Mouse (Mus musculus) hindbrain, embryonic 13.5 days (tissue): Measurements from ENCODE around the gene S100a11. TPM values are rescaled to one million over a fixed set of nuclear protein-coding genes. Genes with fewer than 3 reads are reported as not detected.

ENCODE experiments used
- ATAC-seq: fragments of 200-750 bp; cut with Nextera tagmentation; 2 replicates; pipeline ENCODE4 v1.8.0; 2017; ENCODE audit warnings: moderate TSS enrichment; ENCODE audit not compliant: low FRiP score
- H3K27ac ChIP-seq: fragments of 300-500 bp; sonication (generic); 2 replicates; pipeline ENCODE4 v1.5.1; 2015; ENCODE audit warnings: inconsistent platforms, mild to moderate bottlenecking, moderate library complexity
- H3K27me3 ChIP-seq: fragments of 300-500 bp; sonication (generic); 2 replicates; pipeline ENCODE4 v1.6.1; 2015; ENCODE audit warnings: mild to moderate bottlenecking, inconsistent platforms
- H3K36me3 ChIP-seq: fragments of 300-500 bp; sonication (generic); 2 replicates; pipeline ENCODE4 v1.6.1; 2015; ENCODE audit warnings: mild to moderate bottlenecking, inconsistent platforms
- H3K4me1 ChIP-seq: fragments of 300-500 bp; sonication (generic); replicated peaks from 2 replicates; pipeline ENCODE4 v1.6.1; 2015; ENCODE audit warnings: inconsistent platforms
- H3K4me2 ChIP-seq: fragments of 300-500 bp; sonication (generic); 2 replicates; pipeline ENCODE4 v1.6.1; 2015; ENCODE audit warnings: inconsistent platforms, mild to moderate bottlenecking, moderate library complexity
- H3K4me3 ChIP-seq: fragments of 300-500 bp; sonication (generic); 2 replicates; pipeline ENCODE4 v1.5.1; 2015; ENCODE audit warnings: mild to moderate bottlenecking, inconsistent platforms
- H3K9ac ChIP-seq: fragments of 300-500 bp; sonication (generic); 2 replicates; pipeline ENCODE4 v1.6.1; 2015; ENCODE audit warnings: mild to moderate bottlenecking, inconsistent platforms
- H3K9me3 ChIP-seq: fragments of 300-500 bp; sonication (generic); 2 replicates; pipeline ENCODE4 v1.6.1; 2016; ENCODE audit warnings: inconsistent platforms
- WGBS: fragments of 180-500 bp; shearing (Covaris S2); methylation state at CpG from one replicate; pipeline ENCODE4 v1.1.7; 2015; 5-methylcytosine and 5-hydroxymethylcytosine counted together
- polyA plus RNA-seq: library from polyadenylated mRNA; unstranded; fragments of >200 nt; fragmentation: Nextera tagmentation; extraction: Ambion mirVana; gene quantifications from 2 replicates; pipeline ENCODE4 v1.2.1, GENCODE M21; 2015

The S100a11 gene
- polyA plus RNA-seq, 1 experiment from 2014 or later: 225 TPM

DNA sequence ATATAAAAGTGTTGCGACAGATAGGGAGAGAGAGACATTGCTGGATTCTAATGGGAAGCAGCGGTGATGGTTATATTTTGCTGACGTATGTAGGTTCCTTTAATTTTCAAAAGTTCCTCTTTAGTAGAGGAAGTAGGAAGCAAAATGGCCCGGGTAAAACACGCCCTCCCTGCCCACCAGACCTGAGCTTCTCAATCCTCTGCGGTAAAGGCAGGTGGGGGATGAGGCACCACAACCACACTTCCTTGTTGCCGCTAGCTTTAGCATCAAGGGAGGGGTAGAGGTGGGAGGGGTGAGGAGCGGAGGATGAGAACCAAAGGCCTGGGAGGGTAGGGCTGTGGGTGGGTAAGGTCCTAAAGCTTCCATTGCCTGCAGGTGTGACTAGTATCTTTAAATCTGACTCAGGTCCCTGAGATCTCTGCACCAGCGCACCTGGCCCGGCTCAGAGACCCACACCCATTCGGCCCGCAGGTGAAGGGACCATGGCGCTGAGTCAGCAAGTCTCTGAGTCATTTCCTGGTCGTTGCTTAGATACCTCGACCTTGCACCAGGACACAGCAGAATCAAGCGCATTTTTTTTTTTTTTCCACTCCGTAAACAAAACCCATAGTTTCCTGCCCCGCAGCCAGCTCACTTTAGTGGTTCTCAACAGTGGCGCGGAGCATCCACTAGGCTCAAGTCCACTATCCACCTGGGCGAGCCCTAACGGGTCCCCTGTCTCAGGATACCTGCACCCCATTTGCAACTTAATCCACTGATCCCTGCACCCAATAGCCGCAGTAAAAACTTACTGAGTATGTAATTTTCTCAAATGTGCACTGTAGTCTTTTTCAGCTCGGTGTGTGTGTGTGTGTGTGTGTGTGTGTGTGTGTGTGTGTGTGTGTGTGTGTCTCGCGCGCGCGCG is 14.1 kb upstream of the S100a11 start:
- Histone ChIP-seq H3K9me3 (peaks cover 4% of the 10 kb centered on the region; the same call in 1 of the 2 replicates), H3K4me3 (no peak overlapping the region), H3K4me2 (0 out of 2 replicates have a peak overlapping the region, but pooled peaks have one; percentile 0), H3K4me1 (no peaks in the 10 kb centered on the region), H3K9ac (no peak overlapping the region), H3K27ac (no peak overlapping the region), H3K27me3 (no peaks in the 10 kb centered on the region), H3K36me3 (no peaks in the 10 kb centered on the region)
- 0 out of 2 replicates have a peak, but pooled peaks have one; percentile 28 for ATAC-seq
- WGBS: 38% methylated on average over 25 of the region's 30 CpGs

DNA sequence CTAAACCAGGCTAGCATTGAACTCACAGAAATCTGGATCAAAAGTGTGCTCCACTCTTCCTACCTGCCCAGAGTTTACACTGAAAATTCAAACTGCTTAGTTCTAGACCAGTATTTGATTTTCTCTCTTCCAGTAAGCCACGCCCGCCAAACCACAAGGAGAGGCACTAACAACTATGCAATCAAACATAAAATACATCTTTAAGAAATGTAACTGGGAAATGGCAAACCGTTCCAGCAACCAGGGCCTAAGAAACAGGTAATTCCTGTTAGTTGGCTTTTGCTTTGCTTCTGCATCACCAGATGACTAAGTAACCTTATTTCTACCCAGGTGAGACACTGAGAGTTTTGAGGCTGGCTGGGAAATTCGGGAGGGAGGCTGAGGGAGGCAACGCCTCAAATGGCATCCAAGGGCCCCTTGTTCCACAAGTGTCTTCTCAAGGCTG is 13.4 kb upstream of the S100a11 start:
- H3K4me3 ChIP-seq: no peak overlapping the region
- no peaks in the 10 kb centered on the region for H3K4me1 ChIP-seq
- H3K9ac ChIP-seq: no peak overlapping the region
- 68% methylated on average over 5 of the region's 5 CpGs for WGBS
- H3K36me3 ChIP-seq: no peaks in the 10 kb centered on the region
- H3K27me3 ChIP-seq: no peaks in the 10 kb centered on the region
- peaks cover 4% of the 10 kb centered on the region; the same call in 1 of the 2 replicates for H3K9me3 ChIP-seq
- H3K27ac ChIP-seq: no peak overlapping the region
- ATAC-seq: no peak
- no peak overlapping the region for H3K4me2 ChIP-seq

DNA sequence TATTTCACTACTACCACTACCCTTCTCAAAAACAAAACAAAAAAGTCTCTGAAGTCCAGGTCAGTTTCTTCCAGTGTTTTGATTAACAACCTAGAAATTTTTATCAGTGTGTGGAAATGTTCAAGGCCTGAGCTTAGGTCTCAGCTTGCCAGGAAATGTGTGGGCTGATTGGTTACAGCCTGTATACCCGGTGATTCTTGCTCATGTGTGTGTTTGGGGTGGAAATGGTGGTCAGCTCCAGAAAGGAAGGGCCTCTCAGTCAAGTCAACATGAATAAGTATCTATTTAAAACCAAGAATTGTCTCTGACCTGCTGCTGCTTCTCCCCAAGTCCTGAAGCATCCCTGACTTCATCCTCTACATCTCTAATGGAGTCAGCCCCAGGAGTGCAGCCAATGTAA is 11.0 kb upstream of the S100a11 start:
- WGBS: 77% methylated on average over 1 of the region's 1 CpGs
- Histone ChIP-seq H3K4me1 (no peaks in the 10 kb centered on the region), H3K9me3 (no peaks in the 10 kb centered on the region), H3K27ac (no peak overlapping the region), H3K36me3 (no peaks in the 10 kb centered on the region), H3K4me3 (no peak overlapping the region), H3K27me3 (no peaks in the 10 kb centered on the region), H3K4me2 (no peak overlapping the region), H3K9ac (no peak overlapping the region)
- ATAC-seq: no peak

DNA sequence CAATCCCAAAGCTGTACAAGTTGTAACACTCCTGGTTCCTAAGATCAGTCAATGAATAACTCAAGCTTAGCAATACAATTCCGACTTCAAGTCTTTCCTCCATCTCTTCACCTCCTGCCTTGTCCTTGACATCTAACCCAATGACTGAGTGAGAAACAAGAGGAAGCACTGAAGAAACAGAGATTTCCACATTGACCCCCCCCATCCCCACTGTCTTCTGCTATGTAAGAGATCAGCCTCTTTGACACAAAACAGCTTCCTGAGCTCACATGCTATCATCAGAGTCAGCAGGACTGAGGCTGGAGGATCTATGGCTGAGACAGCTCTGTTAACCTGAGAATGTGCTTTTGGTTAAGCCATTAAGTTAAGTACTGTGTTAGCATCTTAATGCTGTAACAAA is 9.3 kb upstream of the S100a11 start:
- no peaks in the 10 kb centered on the region for H3K4me1 ChIP-seq
- 82% methylated on average over 1 of the region's 1 CpGs for WGBS

DNA sequence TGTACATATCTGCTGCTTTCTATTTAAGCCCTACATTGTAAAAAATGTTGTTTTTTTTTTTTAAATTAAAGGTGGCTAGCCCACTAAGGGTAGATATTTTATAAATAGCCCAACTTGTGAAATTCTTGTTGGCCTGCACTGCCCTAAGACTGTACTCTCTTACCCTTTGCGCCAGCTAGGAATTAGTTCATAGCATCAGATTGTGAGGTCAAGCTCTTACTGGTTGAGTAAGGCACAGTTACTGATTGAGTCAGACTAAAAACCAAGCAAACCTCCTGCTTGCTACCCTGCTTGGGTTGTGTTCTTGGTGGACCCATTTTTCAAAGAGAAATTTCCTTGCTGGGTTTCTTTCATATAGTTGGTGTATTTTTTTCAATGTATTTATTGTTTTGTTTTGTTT is 8.5 kb upstream of the S100a11 start:
- WGBS: 94% methylated on average over 1 of the region's 1 CpGs
- ATAC-seq: no peak

More for the DNA sequence above, 9.3 kb upstream of the S100a11 start:
- no peak overlapping the region for H3K27ac ChIP-seq
- no peak overlapping the region for H3K9ac ChIP-seq
- H3K36me3 ChIP-seq: no peaks in the 10 kb centered on the region
- no peaks in the 10 kb centered on the region for H3K9me3 ChIP-seq
- ATAC-seq: no peak
- H3K4me2 ChIP-seq: no peak overlapping the region
- no peaks in the 10 kb centered on the region for H3K27me3 ChIP-seq
- H3K4me3 ChIP-seq: no peak overlapping the region

DNA sequence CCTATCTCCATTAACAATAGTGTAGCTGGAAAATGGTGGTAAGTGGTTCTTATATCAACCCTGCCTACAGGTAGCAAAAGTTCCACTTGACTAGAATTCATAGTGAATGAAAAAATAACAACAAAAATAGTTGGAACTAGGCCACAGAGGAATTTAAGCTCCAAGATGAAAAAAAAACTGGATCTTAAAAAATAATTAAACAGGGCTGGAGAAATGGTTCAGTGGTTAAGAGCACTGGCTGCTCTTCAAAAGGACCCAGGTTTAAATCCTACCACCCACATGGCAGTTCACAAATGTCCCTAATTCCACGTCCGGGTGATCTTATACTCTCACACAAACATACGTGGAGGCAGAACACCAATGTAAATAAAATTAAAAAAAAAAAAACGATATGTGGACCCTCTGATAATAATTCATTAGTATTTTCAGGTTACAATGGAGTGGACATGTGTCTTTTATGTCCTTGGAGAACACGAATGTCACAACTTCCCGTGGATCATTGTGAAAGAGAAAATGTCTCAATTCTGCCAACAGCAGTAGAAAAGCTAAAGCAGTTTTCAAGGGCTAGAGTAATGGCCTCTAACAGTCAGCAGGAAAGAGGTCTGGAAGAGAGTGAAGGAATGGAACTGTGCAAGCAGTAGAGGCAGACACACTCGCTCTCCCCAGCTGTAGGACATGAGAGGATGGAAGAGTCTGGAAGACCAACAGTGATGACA is 7.7 kb upstream of the S100a11 start:
- Histone ChIP-seq H3K9ac (no peak overlapping the region), H3K4me3 (no peak overlapping the region), H3K4me2 (no peak overlapping the region), H3K9me3 (no peaks in the 10 kb centered on the region), H3K4me1 (no peaks in the 10 kb centered on the region), H3K27me3 (no peaks in the 10 kb centered on the region), H3K36me3 (no peaks in the 10 kb centered on the region), H3K27ac (no peak overlapping the region)
- WGBS: 86% methylated on average over 7 of the region's 7 CpGs
- no peak for ATAC-seq

More for the DNA sequence above, 8.5 kb upstream of the S100a11 start:
- Histone ChIP-seq H3K4me3 (no peak overlapping the region), H3K4me1 (no peaks in the 10 kb centered on the region), H3K9ac (no peak overlapping the region), H3K9me3 (no peaks in the 10 kb centered on the region), H3K4me2 (no peak overlapping the region), H3K36me3 (no peaks in the 10 kb centered on the region), H3K27me3 (no peaks in the 10 kb centered on the region), H3K27ac (no peak overlapping the region)

DNA sequence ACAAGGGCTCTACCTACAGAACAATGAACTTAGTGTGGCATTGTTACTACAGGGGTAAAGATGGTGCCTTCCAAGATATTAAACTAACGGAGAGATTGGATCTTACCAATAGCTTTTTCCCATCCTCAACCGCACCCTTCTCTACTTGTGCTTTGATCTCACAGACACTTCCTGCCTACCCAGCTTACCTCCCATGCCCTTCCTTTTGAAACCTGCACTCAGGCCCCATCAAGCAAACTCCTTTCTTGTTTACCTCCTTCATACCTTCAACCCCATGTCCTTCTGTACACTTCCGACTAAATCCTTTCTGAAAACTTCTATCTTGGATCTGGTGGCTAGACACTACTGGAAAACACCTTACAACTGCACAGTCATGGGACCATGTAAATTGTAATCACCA is 5.7 kb upstream of the S100a11 start:
- ATAC-seq: no peak
- WGBS: 93% methylated on average over 3 of the region's 3 CpGs
- H3K4me2 ChIP-seq: no peak overlapping the region
- no peaks in the 10 kb centered on the region for H3K36me3 ChIP-seq
- H3K4me1 ChIP-seq: no peaks in the 10 kb centered on the region
- no peaks in the 10 kb centered on the region for H3K27me3 ChIP-seq
- H3K4me3 ChIP-seq: no peak overlapping the region
- no peak overlapping the region for H3K27ac ChIP-seq
- H3K9me3 ChIP-seq: no peaks in the 10 kb centered on the region
- H3K9ac ChIP-seq: no peak overlapping the region

DNA sequence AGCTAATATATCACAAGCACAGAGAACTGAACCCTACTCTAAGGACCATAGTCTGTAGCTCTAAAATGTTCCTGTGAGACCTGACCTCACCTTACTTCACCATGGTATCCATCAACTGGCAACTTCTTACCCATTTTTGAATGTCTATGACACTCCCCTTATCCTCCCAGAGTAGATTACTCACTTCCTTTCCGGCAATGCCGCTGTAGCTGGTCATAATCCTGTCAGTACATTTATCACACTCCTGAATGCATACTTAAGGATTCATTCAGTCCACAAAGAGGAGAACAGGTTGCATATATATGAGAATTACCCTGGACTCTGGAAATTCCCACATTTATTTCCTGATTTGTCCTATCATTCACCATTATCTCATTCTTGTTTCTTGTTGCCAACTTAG is 2.9 kb upstream of the S100a11 start:
- Histone ChIP-seq H3K27me3 (peaks cover 15% of the 10 kb centered on the region; the same call in 1 of the 2 replicates), H3K36me3 (no peaks in the 10 kb centered on the region), H3K4me3 (no peak overlapping the region), H3K4me2 (no peak overlapping the region), H3K9me3 (no peaks in the 10 kb centered on the region), H3K27ac (no peak overlapping the region), H3K9ac (no peak overlapping the region), H3K4me1 (peaks cover 11% of the 10 kb centered on the region)
- 94% methylated on average over 2 of the region's 2 CpGs for WGBS
- ATAC-seq: no peak

DNA sequence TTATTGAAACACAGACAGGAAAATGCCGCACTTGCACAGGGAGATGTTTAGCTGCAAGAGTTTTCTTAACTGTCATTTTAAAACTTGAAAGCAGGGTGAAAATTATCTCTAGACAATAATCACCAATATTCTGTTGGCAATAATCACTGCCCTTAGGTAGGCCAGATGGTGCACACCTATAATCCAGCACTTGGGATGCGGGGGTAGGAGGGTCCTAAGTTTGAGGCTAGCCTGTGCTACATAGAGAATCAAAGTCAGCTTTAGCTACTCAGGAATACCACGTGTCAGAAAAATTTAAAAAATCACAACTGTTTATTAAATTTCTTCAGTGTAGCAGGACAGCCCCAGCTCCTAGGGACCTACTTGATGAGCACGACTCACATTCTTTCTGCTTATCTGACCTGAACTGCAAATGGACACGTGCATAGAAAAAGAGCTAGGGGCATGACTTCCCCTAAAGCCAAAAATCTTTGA is 395 bp upstream of the S100a11 start:
- H3K27me3 ChIP-seq: peaks cover 15% of the 10 kb centered on the region; the same call in 1 of the 2 replicates
- H3K4me2 ChIP-seq: peak overlapping the region; percentile 75
- H3K36me3 ChIP-seq: no peaks in the 10 kb centered on the region
- H3K27ac ChIP-seq: no peak overlapping the region
- peaks cover 11% of the 10 kb centered on the region for H3K4me1 ChIP-seq
- 56% methylated on average over 5 of the region's 5 CpGs for WGBS
- H3K9ac ChIP-seq: no peak overlapping the region
- H3K4me3 ChIP-seq: peak overlapping the region; percentile 46; the same call in 1 of the 2 replicates
- peak; percentile 14; the same call in 1 of the 2 replicates for ATAC-seq
- H3K9me3 ChIP-seq: no peaks in the 10 kb centered on the region

DNA sequence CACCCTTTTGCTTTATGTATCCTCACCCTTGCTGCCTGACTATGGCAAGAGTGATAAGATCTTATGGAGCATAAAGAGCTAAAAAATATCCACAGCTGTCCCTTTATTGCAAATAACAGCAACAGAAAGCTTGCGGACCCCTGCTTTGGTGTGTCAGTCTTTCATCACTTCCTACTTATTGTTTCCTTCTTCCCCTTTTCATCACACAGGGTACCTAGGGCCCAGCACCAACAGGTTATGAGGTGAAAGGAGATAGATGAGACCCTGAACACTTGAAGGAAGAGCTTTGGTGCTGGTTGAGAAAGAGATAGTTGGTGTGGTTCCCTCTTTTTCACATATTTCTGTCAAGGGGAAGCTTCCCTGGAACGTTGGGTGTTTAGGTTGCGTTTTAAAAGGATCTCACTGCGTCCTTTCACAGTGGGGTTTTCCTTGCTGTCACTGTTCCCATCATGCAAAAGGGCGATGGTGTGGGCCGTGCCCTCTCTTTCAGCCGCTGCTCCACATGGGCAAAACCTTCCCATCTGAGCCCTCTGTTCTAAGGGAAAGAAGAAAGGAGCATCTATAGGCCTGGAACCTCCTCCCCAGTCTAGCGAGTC is 1.3 kb downstream of the S100a11 start:
- no peak overlapping the region for H3K27ac ChIP-seq
- 79% methylated on average over 8 of the region's 8 CpGs for WGBS
- H3K36me3 ChIP-seq: no peaks in the 10 kb centered on the region
- no peak for ATAC-seq
- no peak overlapping the region; the same call in 1 of the 2 replicates for H3K4me3 ChIP-seq
- peak overlapping the region; percentile 75 for H3K4me2 ChIP-seq
- peaks cover 11% of the 10 kb centered on the region for H3K4me1 ChIP-seq
- H3K9ac ChIP-seq: no peak overlapping the region
- peaks cover 15% of the 10 kb centered on the region; the same call in 1 of the 2 replicates for H3K27me3 ChIP-seq
- no peaks in the 10 kb centered on the region for H3K9me3 ChIP-seq

DNA sequence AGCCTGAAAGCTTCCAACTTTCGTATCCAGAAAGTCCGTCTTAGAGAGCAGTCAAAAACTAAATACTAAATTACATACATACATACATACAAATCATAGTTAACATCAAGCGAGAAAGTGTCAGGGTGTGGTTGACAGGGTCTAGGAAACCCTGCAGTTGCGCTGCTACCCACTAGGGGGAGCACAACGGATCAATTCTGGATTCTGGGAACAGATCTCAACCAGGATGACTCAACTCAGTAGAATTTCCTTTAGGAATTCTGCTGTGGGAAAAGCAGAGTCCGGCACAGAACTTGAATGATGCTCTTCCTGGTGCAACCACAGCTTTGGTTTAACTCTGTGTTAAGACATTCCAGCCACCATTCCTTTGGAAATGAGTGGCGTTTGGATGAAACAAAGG is 2.3 kb downstream of the S100a11 start:
- ATAC-seq: no peak
- Histone ChIP-seq H3K9me3 (no peaks in the 10 kb centered on the region), H3K36me3 (no peaks in the 10 kb centered on the region), H3K27ac (no peak overlapping the region), H3K9ac (no peak overlapping the region), H3K4me2 (no peak overlapping the region), H3K27me3 (peaks cover 15% of the 10 kb centered on the region; the same call in 1 of the 2 replicates), H3K4me3 (no peak overlapping the region), H3K4me1 (peaks cover 11% of the 10 kb centered on the region)
- 42% methylated on average over 7 of the region's 7 CpGs for WGBS

DNA sequence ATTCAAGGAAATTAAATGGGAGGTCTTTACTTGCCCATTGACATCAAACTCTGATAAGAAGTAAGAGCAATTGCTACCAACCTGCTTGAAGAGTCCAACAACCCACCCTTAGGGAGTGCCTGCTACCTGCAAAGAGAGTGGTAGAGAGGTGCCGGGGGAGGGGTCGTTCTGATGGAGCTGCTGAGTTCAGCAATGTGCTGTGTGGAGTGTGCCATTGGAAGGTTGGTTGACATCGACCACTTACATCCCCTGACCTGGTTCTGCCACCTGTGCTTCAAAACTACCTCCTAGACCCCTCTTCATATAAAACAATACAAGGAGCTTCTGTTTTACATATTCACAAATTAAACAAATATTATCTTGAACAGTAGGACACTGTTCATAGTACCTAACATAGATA is 7.0 kb downstream of the S100a11 start:
- Histone ChIP-seq H3K27ac (no peak overlapping the region), H3K36me3 (no peaks in the 10 kb centered on the region), H3K9me3 (no peaks in the 10 kb centered on the region), H3K4me3 (no peak overlapping the region), H3K9ac (no peak overlapping the region), H3K4me1 (no peaks in the 10 kb centered on the region), H3K4me2 (no peak overlapping the region), H3K27me3 (no peaks in the 10 kb centered on the region)
- WGBS: 89% methylated on average over 3 of the region's 3 CpGs
- ATAC-seq: no peak
